Comparison of ENCODE assay signal across 27 mouse cellular contexts in genomic region chr3:107778016-107778415, GRCm38 (mm10). TPM values are rescaled to one million over a fixed set of nuclear protein-coding genes. Genes with fewer than 3 reads are reported as not detected.
A peak's percentile ranks its signal among the peaks of the same experiment; 100 is the strongest.
DNase-seq lines count a peak whose midpoint lies in the region; ATAC-seq and TF ChIP-seq lines count a peak whose summit lies in the region.
"Had no signal": no experiment of that assay in that cellular context is flagged by ENCODE, and none has a peak within 500 bp of the region (broad histone marks: within the 10 kb centered on the region; RNA-seq: fewer than 3 reads in every experiment).

No protein-coding gene starts in this region.

- no peaks in the 10 kb centered on the region for H3K27me3 ChIP-seq in CH12.LX (replicated peaks)
- H3K27me3 ChIP-seq: forebrain, embryonic 13.5 days; heart, embryonic 12.5 days; heart, embryonic 15.5 days had no signal

- H3K9me3 ChIP-seq in CH12.LX (replicated peaks; ENCODE audit: low read length): no peaks in the 10 kb centered on the region
- H3K9me3 ChIP-seq: forebrain, embryonic 10.5 days; forebrain, embryonic 13.5 days; G1E; heart, embryonic 12.5 days; heart, embryonic 15.5 days had no signal

- dilution Hi-C loops in CH12.LX (cut with MboI; ENCODE audit: extremely low pct_ligation_motif_present, extremely low pct_unique_long_range_greater_than_20kb, low sequenced_read_pairs): no loop called here

- peak; percentile 37 for DNase-seq in A20 (ENCODE audit: low read depth, low spot score)
- peak; percentile 38 for DNase-seq in CH12.LX (ENCODE audit: extremely low read depth)
- no peak for DNase-seq in spleen, adult 12 weeks (ENCODE audit: low spot score)
- DNase-seq in cerebellum, adult 9-10 months: no peak
- no peak for DNase-seq in embryo, embryonic 10 days (ENCODE audit: low spot score)
- DNase-seq in adrenal gland, postnatal 10 days: no peak
- DNase-seq: adrenal gland, adult 2 months; adrenal gland, postnatal 25 days; cerebellum, adult 18-20 months; cerebellum, adult 9-11 months; cerebellum, postnatal 25 days; forebrain, postnatal 0 days; gastrocnemius, postnatal 14 days; heart, adult 18-20 months; heart, postnatal 10 days; heart, postnatal 36 days had no signal

- H3K36me3 ChIP-seq in CH12.LX (replicated peaks in 1 of 2; ENCODE audit: control insufficient read depth in 1 of 2, insufficient read depth in 1 of 2, low read length in 1 of 2): no peaks in the 10 kb centered on the region
- H3K36me3 ChIP-seq: forebrain, embryonic 10.5 days; G1E; heart, embryonic 12.5 days; heart, embryonic 15.5 days had no signal

- no peak for TF ChIP-seq POLR2A in CH12.LX (IDR thresholded peaks at IDR 0.05; ENCODE audit: low read depth, low read length)

- TF ChIP-seq RAD21 in CH12.LX (IDR thresholded peaks at IDR 0.05; ENCODE audit: low read depth, low read length): no peak; the same call in 1 of the 2 replicates

- in situ Hi-C loops in CH12.LX (cut with MboI; ENCODE audit: low pct_ligation_motif_present, low pct_unique_long_range_greater_than_20kb, low sequenced_read_pairs): no loop called here

- no peak overlapping the region for H3K9ac ChIP-seq in CH12.LX (ENCODE audit: insufficient read depth, low read depth)
- H3K9ac ChIP-seq: forebrain, embryonic 13.5 days; forebrain, postnatal 0 days; heart, embryonic 12.5 days; heart, embryonic 15.5 days; hindbrain, embryonic 14.5 days had no signal

- H3K79me2 ChIP-seq in CH12.LX (replicated peaks; ENCODE audit: control insufficient read depth, extremely low read depth, insufficient read depth, poor library complexity, severe bottlenecking): no peaks in the 10 kb centered on the region

- peaks cover 23 to 57% of the 10 kb centered on the region in 2 experiments for H3K4me1 ChIP-seq in CH12.LX (ENCODE audit: control insufficient read depth in 1 of 2, insufficient read depth in 2 of 2)
- H3K4me1 ChIP-seq: forebrain, embryonic 13.5 days had no signal

- TF ChIP-seq EP300 in CH12.LX (IDR thresholded peaks at IDR 0.05; ENCODE audit: low read length): peak; percentile 54; the same call in 1 of the 2 replicates

- no peak overlapping the region for H3K4me3 ChIP-seq in CH12.LX (replicated peaks in 1 of 3; ENCODE audit: low read depth in 2 of 3, low read length in 2 of 3, poor library complexity in 1 of 3)
- H3K4me3 ChIP-seq: forebrain, embryonic 10.5 days; forebrain, embryonic 13.5 days; heart, embryonic 12.5 days; heart, embryonic 15.5 days had no signal

- H3K4me2 ChIP-seq in CH12.LX (ENCODE audit: insufficient read depth, low read depth, poor library complexity, severe bottlenecking): no peak overlapping the region
- H3K4me2 ChIP-seq: forebrain, embryonic 13.5 days; heart, embryonic 12.5 days; heart, embryonic 15.5 days; hindbrain, embryonic 14.5 days had no signal

- peak; percentile 85 for ATAC-seq in common myeloid progenitor, adult 5-6 weeks (replicated peaks; ENCODE audit: low read depth, poor library complexity, severe bottlenecking)
- ATAC-seq in megakaryocyte, adult 5-6 weeks (ENCODE audit: poor library complexity, severe bottlenecking): peak; percentile 73
- ATAC-seq: forebrain, embryonic 13.5 days; forebrain, postnatal 0 days; hindbrain, postnatal 0 days; inflammation-experienced regulatory T-cells, adult 6 months; intestine, embryonic 16.5 days had no signal

- no peak overlapping the region for H3K27ac ChIP-seq in CH12.LX (ENCODE audit: insufficient read depth, low read depth)
- H3K27ac ChIP-seq: forebrain, embryonic 10.5 days; forebrain, embryonic 13.5 days; heart, embryonic 15.5 days; hindbrain, embryonic 14.5 days; hindbrain, postnatal 0 days had no signal

- no peak for TF ChIP-seq CTCF in CH12.LX (conservative IDR thresholded peaks at IDR 0.05 in 1 of 2, IDR thresholded peaks at IDR 0.05 in 1 of 2; ENCODE audit: low read depth in 2 of 2, low read length in 2 of 2)

TF ChIP-seq in CH12.LX, 34 proteins besides CTCF, POLR2A, EP300 and RAD21:
- TF ChIP-seq IRF4 (IDR thresholded peaks at IDR 0.05; ENCODE audit: low read depth, low read length) (peak; percentile 64), CHD2 (IDR thresholded peaks at IDR 0.05; ENCODE audit: low read length) (no peak), TCF12 (IDR thresholded peaks at IDR 0.05; ENCODE audit: low read depth, low read length) (0 out of 2 replicates have a peak, but pooled peaks have one; percentile 15), USF2 (conservative IDR thresholded peaks at IDR 0.05; ENCODE audit: low read depth, low read length) (no peak), ZMIZ1 (IDR thresholded peaks at IDR 0.05; ENCODE audit: low read depth, low read length) (no peak), MYC (IDR thresholded peaks at IDR 0.05; ENCODE audit: low read depth, low read length) (no peak), MEF2A (IDR thresholded peaks at IDR 0.05; ENCODE audit: borderline replicate concordance, low read depth, low read length) (0 out of 2 replicates have a peak, but pooled peaks have one; percentile 51), NRF1 (IDR thresholded peaks at IDR 0.05; ENCODE audit: low read depth, low read length) (no peak)

RNA-seq across cellular contexts. Expression of gene Csf1, which starts 17.7 kb away (rescaled TPM):
- total RNA-seq in CH12.LX (2012; rRNA removed) (2.5 and 3.4 TPM in 2 replicates), CH12.LX (2014; rRNA removed) (2.9 and 3.4 TPM in 2 replicates)
- 15.0 and 17.4 TPM in 2 replicates for polyA plus RNA-seq in CH12.LX (2012; ENCODE audit: insufficient read length, low read depth)
- 1.2 and 2.1 TPM in 2 replicates for total RNA-seq in common myeloid progenitor, adult 5-6 weeks (2017)
- total RNA-seq in megakaryocyte, adult 5-6 weeks (2015): 14.7 and 15.4 TPM in 2 replicates
- total RNA-seq in megakaryocyte, adult 5-6 weeks (2017): 6.5 and 6.9 TPM in 2 replicates
- total RNA-seq in adrenal gland, postnatal 10 days (2021): 10 to 100 TPM; 15.6 to 18.3 TPM

Comparison
In these comparisons a context has a peak if more than half of its experiments do, and no peak if none do; other contexts are left out.
1. DNase-seq: peak in A20 (single experiment) and CH12.LX (single experiment); none in spleen, adult 12 weeks (single experiment), cerebellum, adult 9-10 months (single experiment), embryo, embryonic 10 days (single experiment) and adrenal gland, postnatal 10 days (single experiment).